Mouse (Mus musculus): ENCODE results near the gene Acss2.

Acss2 gene

DNA sequence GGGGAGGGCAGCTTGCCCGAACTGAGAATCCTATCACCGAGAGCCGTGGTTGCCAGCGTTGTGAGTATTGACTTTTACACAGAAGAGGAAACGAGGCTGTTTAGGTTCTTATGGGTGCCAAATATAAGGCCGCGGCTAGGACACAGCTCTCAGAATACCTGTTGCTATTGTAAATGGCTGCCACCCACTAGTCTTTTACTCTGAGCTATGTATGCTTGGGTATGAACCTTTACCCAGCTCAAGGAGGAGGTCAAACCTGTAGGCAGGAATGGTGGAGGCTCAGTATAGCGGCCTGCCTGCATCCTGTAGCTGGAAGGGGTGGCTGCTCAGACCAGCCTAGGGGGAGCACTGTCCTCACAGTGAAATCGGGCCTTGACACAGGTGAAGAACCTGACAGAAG lies 110.4 kb downstream of the Acss2 start:
- TF ChIP-seq GATA4 (IDR thresholded peaks at IDR 0.05; ENCODE audit: insufficient replicate concordance, low read length) = no peak

DNA sequence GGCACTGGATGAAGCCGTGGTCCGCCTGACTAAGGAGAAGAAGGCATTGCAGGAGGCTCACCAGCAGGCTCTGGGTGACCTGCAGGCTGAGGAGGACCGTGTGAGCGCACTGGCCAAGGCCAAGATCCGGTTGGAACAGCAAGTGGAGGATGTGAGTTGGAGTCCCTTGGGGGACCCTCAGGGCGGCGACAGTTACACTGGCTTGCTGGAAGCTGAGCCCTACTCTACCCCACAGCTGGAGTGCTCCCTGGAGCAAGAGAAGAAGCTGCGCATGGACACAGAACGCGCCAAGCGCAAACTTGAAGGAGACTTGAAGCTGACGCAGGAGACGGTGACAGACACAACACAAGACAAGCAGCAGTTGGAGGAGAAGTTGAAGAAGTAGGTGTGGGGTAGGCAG lies 110.8 kb downstream of the Acss2 start:
- no peak for TF ChIP-seq GATA4 (IDR thresholded peaks at IDR 0.05; ENCODE audit: insufficient replicate concordance, low read length)

DNA sequence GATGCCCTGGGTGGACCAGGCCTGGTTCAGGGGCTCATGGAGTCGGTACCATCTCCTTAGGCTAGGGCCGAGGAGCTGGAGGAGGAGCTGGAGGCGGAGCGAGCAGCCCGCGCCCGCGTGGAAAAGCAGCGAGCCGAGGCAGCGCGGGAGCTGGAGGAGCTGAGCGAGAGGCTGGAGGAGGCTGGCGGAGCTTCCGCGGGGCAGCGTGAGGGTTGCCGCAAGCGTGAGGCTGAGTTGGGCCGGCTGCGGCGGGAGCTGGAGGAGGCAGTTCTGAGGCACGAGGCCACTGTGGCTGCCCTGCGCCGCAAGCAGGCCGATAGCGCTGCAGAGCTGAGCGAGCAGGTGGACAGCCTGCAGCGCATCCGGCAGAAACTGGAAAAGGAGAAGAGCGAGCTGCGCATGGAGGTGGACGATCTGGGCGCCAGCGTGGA lies 111.5 kb downstream of the Acss2 start:
- no peak for TF ChIP-seq GATA4 (IDR thresholded peaks at IDR 0.05; ENCODE audit: insufficient replicate concordance, low read length)

DNA sequence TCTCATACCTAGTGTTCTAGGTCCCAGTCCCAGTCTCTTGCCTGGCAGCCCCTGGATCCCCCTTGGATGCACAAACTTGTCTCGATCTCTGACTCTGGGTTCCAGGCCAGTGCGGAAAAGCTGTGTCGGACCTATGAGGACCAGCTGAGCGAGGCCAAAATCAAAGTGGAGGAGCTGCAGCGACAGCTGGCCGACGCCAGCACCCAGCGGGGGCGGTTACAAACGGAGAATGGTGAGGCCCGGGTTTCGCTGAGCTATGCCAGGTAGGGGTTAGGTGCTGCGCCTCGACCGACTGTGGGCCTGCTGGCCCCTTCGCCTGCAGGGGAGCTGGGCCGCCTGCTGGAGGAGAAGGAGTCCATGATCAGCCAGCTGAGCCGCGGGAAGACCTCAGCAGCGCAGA lies 112.4 kb downstream of the Acss2 start:
- TF ChIP-seq GATA4 (IDR thresholded peaks at IDR 0.05; ENCODE audit: insufficient replicate concordance, low read length) = no peak

DNA sequence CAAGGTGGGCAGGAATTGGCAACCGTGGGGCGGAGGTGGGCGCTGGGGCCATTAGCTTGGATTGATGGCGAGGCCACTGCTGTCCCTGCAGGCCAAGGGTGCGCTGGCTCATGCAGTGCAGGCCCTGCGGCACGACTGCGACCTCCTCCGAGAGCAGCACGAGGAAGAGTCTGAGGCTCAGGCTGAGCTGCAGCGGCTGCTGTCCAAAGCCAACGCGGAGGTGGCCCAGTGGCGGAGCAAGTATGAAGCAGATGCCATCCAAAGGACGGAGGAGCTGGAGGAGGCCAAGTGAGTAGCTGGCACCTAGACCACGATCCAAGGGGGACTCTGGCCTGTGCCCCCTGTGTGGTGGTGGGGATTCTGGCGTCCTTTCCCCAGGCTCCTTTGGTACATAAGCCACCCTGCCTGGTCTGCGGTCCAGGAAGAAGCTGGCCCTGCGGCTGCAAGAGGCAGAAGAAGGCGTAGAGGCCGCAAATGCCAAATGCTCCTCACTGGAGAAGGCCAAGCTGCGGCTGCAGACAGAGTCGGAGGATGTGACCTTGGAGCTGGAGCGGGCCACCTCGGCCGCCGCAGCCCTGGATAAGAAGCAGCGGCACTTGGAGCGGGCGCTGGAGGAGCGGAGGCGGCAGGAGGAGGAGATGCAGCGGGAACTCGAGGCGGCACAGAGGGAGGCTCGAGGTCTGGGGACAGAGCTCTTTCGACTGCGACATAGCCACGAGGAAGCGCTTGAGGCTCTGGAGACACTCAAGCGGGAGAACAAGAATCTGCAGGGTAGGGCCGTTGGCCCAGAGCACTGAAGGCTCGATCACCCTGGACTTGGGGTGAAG lies 113.1 kb downstream of the Acss2 start:
- TF ChIP-seq GATA4 (IDR thresholded peaks at IDR 0.05; ENCODE audit: insufficient replicate concordance, low read length) = no peak

DNA sequence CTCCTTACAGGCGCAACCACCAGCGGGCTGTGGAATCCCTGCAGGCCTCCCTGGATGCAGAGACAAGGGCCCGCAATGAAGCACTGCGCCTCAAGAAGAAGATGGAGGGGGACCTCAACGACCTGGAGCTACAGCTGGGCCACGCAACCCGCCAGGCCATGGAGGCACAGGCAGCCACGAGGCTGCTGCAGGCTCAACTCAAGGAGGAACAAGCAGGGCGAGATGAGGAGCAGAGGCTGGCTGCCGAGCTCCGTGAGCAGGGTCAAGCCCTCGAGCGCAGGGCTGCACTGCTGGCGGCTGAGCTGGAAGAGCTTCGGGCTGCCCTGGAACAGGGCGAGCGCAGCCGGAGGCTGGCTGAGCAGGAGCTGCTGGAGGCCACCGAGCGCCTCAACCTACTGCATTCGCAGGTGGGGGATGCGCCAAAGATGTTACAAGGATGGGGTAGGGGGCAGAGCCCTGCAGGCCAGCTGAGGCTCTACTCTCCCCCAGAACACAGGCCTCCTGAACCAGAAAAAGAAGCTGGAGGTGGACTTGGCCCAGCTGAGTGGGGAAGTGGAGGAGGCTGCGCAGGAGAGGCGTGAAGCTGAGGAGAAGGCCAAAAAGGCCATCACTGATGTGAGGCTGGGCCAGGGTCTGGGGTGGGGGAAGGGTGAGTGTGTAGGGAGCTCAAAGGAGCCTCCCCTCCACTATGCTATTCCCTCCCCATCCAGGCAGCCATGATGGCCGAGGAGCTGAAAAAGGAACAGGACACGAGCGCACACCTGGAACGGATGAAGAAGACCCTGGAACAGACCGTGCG lies 114.6 kb downstream of the Acss2 start:
- TF ChIP-seq GATA4 (IDR thresholded peaks at IDR 0.05; ENCODE audit: insufficient replicate concordance, low read length) = no peak

DNA sequence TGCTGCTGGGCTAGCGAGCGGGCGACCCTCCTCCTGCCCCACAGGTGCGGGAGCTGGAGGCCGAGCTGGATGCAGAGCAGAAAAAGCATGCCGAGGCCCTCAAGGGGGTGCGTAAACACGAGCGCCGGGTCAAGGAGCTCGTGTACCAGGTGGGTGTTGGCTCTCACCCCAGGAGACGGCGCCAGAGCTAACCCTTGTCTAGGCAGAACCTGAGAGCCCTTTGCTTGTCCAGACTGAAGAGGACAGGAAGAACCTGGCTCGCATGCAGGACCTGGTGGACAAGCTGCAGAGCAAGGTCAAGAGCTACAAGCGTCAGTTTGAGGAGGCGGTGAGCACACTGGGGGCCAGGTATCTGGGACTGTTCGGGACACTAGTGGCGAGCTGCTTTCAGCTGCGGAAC lies 115.4 kb downstream of the Acss2 start:
- TF ChIP-seq GATA4 (IDR thresholded peaks at IDR 0.05; ENCODE audit: insufficient replicate concordance, low read length) = no peak

DNA sequence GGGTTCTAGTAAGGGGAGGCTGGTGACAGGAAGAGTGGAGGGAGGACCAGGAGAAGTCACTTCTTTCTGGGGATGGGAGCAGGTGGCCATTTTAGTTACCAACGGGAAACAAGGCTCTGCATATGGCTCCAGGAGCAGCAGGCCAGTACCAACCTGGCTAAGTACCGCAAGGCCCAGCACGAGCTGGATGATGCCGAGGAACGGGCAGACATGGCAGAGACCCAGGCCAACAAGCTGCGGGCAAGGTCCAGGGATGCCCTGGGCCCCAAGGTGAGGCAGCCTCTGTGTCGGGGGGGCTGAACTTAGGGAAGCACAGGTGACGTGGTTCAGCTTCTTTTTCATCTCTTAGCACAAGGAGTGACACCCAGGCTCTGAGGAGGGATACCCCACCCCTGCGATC lies 116.0 kb downstream of the Acss2 start:
- no peak for TF ChIP-seq GATA4 (IDR thresholded peaks at IDR 0.05; ENCODE audit: insufficient replicate concordance, low read length)

DNA sequence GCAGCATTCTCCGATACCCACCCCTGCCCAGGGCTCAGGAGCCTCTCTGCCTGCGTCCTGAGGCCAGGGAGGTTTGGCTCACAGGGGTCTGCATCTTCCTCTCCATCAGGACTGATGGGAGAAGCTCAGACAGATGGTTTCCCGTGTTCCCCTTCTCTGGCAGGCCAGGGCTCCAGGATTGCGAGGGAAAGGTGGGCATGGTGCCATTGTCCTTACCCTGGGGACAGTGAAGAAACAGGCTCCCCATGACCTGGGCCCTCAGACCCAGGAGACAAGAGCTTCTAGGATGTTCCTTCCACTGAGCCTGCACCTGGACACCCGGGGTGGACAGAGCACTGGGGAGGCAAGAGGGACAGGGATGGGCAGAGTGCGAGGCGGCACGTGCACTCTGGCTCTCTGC lies 116.8 kb downstream of the Acss2 start:
- no peak for TF ChIP-seq GATA4 (IDR thresholded peaks at IDR 0.05; ENCODE audit: insufficient replicate concordance, low read length)

All from liver, adult (tissue).